Mouse (Mus musculus): ENCODE data around the gene Mfap1b.

DNA sequence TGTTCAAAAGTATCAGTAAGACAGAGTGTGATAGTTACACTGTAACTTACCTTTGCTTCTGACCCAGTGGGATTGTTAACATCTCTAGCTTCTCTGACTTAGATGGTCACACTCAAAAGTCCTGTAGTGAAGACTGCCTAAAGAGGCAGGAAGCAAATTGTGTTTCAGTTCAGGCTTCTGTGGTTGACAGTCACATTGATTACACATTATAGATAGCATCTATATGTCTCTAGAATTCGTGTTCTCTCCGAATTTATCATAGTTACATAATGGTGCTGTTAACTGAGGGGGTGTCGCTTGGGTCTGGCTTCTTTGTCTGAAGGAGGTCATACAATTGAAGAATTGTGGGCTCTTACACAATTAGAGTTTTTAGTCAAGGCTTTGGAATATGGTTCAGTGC, 58.8 kb downstream of the Mfap1b start:
- TF ChIP-seq POLR2A (IDR thresholded peaks at IDR 0.05; ENCODE audit: low read depth, low read length) (no peak), CTCF (IDR thresholded peaks at IDR 0.05; ENCODE audit: extremely low read depth, insufficient read depth, insufficient read length, insufficient replicate concordance) (no peak)
